Mouse (Mus musculus) lung, postnatal 0 days (tissue): ENCODE measurements around the gene Gm49358.

Experiments
- CTCF ChIP-seq: IDR thresholded peaks from 2 replicates; pipeline ENCODE4 v1.5.1; 2016; ENCODE audit warnings: antibody characterized with exemption, mild to moderate bottlenecking
- EP300 ChIP-seq: IDR thresholded peaks from 2 replicates; pipeline ENCODE4 v1.6.1; 2016; ENCODE audit warnings: antibody characterized with exemption, mild to moderate bottlenecking, control low read depth

DNA sequence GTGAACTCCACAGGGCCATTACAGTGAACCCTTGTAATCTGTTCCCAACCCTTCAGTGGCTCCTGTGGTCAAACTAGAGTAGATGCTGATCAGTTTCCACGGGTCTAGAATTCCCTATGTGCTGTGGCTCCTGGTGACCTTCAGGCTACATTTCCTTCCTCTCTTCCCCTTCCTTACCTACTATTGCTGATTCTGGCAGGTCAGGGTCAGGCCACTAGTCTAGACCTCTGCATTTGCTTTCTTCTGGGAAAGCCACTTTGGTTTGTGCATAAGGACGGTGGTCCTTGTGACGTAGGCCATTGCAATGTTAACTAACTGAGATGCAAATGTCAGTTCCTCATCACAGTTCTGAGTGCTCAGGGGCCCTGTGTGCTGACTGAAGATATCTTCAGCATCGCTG is 96.6 kb downstream of the Gm49358 start:
- TF ChIP-seq CTCF: no peak
- no peak for TF ChIP-seq EP300
